Mouse (Mus musculus): Measurements from ENCODE around the gene Pknox2. TPM values are rescaled to one million over a fixed set of nuclear protein-coding genes. Genes with fewer than 3 reads are reported as not detected.

The Pknox2 gene
- polyA plus RNA-seq, 1 experiment: not detected

GRCm38 (mm10) chr9:37018154-37018553 is 129.1 kb downstream of the Pknox2 start:
- Histone ChIP-seq H3K4me3 (ENCODE audit: insufficient read depth, low read length) (no peak overlapping the region), H3K4me1 (ENCODE audit: control insufficient read depth, insufficient read depth, low read length) (no peaks in the 10 kb centered on the region), H3K27ac (ENCODE audit: insufficient read depth, low read depth, low read length) (no peak overlapping the region)
- TF ChIP-seq CTCF (IDR thresholded peaks at IDR 0.05; ENCODE audit: low read depth, low read length) (no peak), POLR2A (IDR thresholded peaks at IDR 0.05; ENCODE audit: borderline replicate concordance, low read depth, low read length) (no peak)

- no peak overlapping the region for H3K27ac ChIP-seq (ENCODE audit: insufficient read depth, low read depth, low read length)
- H3K4me1 ChIP-seq (ENCODE audit: control insufficient read depth, insufficient read depth, low read length): no peaks in the 10 kb centered on the region
- TF ChIP-seq CTCF (IDR thresholded peaks at IDR 0.05; ENCODE audit: low read depth, low read length) (no peak), POLR2A (IDR thresholded peaks at IDR 0.05; ENCODE audit: borderline replicate concordance, low read depth, low read length) (no peak)
Measured at GRCm38 (mm10) chr9:37017169-37017568, 130.0 kb downstream of the Pknox2 start.

GRCm38 (mm10) chr9:37016165-37016564 is 131.0 kb downstream of the Pknox2 start:
- no peak for TF ChIP-seq POLR2A (IDR thresholded peaks at IDR 0.05; ENCODE audit: borderline replicate concordance, low read depth, low read length)
- no peak for TF ChIP-seq CTCF (IDR thresholded peaks at IDR 0.05; ENCODE audit: low read depth, low read length)
- no peak overlapping the region for H3K4me3 ChIP-seq (ENCODE audit: insufficient read depth, low read length)
- no peak overlapping the region for H3K27ac ChIP-seq (ENCODE audit: insufficient read depth, low read depth, low read length)
- no peaks in the 10 kb centered on the region for H3K4me1 ChIP-seq (ENCODE audit: control insufficient read depth, insufficient read depth, low read length)

More at GRCm38 (mm10) chr9:37017169-37017568, 130.0 kb downstream of the Pknox2 start:
- no peak overlapping the region for H3K4me3 ChIP-seq (ENCODE audit: insufficient read depth, low read length)

- TF ChIP-seq CTCF (IDR thresholded peaks at IDR 0.05; ENCODE audit: low read depth, low read length) (no peak), POLR2A (IDR thresholded peaks at IDR 0.05; ENCODE audit: borderline replicate concordance, low read depth, low read length) (no peak)
- H3K27ac ChIP-seq (ENCODE audit: insufficient read depth, low read depth, low read length): no peak overlapping the region
- no peaks in the 10 kb centered on the region for H3K4me1 ChIP-seq (ENCODE audit: control insufficient read depth, insufficient read depth, low read length)
- H3K4me3 ChIP-seq (ENCODE audit: insufficient read depth, low read length): no peak overlapping the region
Measured at GRCm38 (mm10) chr9:37013565-37013964, 133.6 kb downstream of the Pknox2 start.

GRCm38 (mm10) chr9:37008090-37008489 is 139.1 kb downstream of the Pknox2 start:
- TF ChIP-seq CTCF (IDR thresholded peaks at IDR 0.05; ENCODE audit: low read depth, low read length) (no peak), POLR2A (IDR thresholded peaks at IDR 0.05; ENCODE audit: borderline replicate concordance, low read depth, low read length) (no peak)
- Histone ChIP-seq H3K4me3 (ENCODE audit: insufficient read depth, low read length) (no peak overlapping the region), H3K4me1 (ENCODE audit: control insufficient read depth, insufficient read depth, low read length) (no peaks in the 10 kb centered on the region), H3K27ac (ENCODE audit: insufficient read depth, low read depth, low read length) (no peak overlapping the region)

GRCm38 (mm10) chr9:37004676-37005075 is 142.5 kb downstream of the Pknox2 start:
- no peak for TF ChIP-seq CTCF (IDR thresholded peaks at IDR 0.05; ENCODE audit: low read depth, low read length)
- no peak overlapping the region for H3K4me3 ChIP-seq (ENCODE audit: insufficient read depth, low read length)
- H3K4me1 ChIP-seq (ENCODE audit: control insufficient read depth, insufficient read depth, low read length): no peaks in the 10 kb centered on the region
- H3K27ac ChIP-seq (ENCODE audit: insufficient read depth, low read depth, low read length): no peak overlapping the region

GRCm38 (mm10) chr9:37001935-37002535 is 145.2 kb downstream of the Pknox2 start:
- no peaks in the 10 kb centered on the region for H3K4me1 ChIP-seq (ENCODE audit: control insufficient read depth, insufficient read depth, low read length)
- no peak overlapping the region for H3K4me3 ChIP-seq (ENCODE audit: insufficient read depth, low read length)
- H3K27ac ChIP-seq (ENCODE audit: insufficient read depth, low read depth, low read length): no peak overlapping the region
- TF ChIP-seq POLR2A (IDR thresholded peaks at IDR 0.05; ENCODE audit: borderline replicate concordance, low read depth, low read length) (no peak), CTCF (IDR thresholded peaks at IDR 0.05; ENCODE audit: low read depth, low read length) (no peak)

GRCm38 (mm10) chr9:36999393-36999792 is 147.8 kb downstream of the Pknox2 start:
- Histone ChIP-seq H3K27ac (ENCODE audit: insufficient read depth, low read depth, low read length) (no peak overlapping the region), H3K4me3 (ENCODE audit: insufficient read depth, low read length) (no peak overlapping the region), H3K4me1 (ENCODE audit: control insufficient read depth, insufficient read depth, low read length) (no peaks in the 10 kb centered on the region)
- TF ChIP-seq POLR2A (IDR thresholded peaks at IDR 0.05; ENCODE audit: borderline replicate concordance, low read depth, low read length) (no peak), CTCF (IDR thresholded peaks at IDR 0.05; ENCODE audit: low read depth, low read length) (no peak)

GRCm38 (mm10) chr9:36990626-36991368 is 156.4 kb downstream of the Pknox2 start:
- H3K27ac ChIP-seq (ENCODE audit: insufficient read depth, low read depth, low read length): no peak overlapping the region
- TF ChIP-seq CTCF (IDR thresholded peaks at IDR 0.05; ENCODE audit: low read depth, low read length) (no peak), POLR2A (IDR thresholded peaks at IDR 0.05; ENCODE audit: borderline replicate concordance, low read depth, low read length) (no peak)
- no peak overlapping the region for H3K4me3 ChIP-seq (ENCODE audit: insufficient read depth, low read length)
- no peaks in the 10 kb centered on the region for H3K4me1 ChIP-seq (ENCODE audit: control insufficient read depth, insufficient read depth, low read length)

- no peak overlapping the region for H3K4me3 ChIP-seq (ENCODE audit: insufficient read depth, low read length)
- H3K4me1 ChIP-seq (ENCODE audit: control insufficient read depth, insufficient read depth, low read length): no peaks in the 10 kb centered on the region
- H3K27ac ChIP-seq (ENCODE audit: insufficient read depth, low read depth, low read length): no peak overlapping the region
- TF ChIP-seq POLR2A (IDR thresholded peaks at IDR 0.05; ENCODE audit: borderline replicate concordance, low read depth, low read length): no peak
- TF ChIP-seq CTCF (IDR thresholded peaks at IDR 0.05; ENCODE audit: low read depth, low read length): no peak
Measured at GRCm38 (mm10) chr9:36989991-36990390, 157.2 kb downstream of the Pknox2 start.

Measured in bone marrow macrophage, adult 2 months (primary cell).